Mouse (Mus musculus) bone marrow, adult 2 months (tissue): ENCODE data around the gene Rtn4rl2. TPM values are rescaled to one million over a fixed set of nuclear protein-coding genes. Genes with fewer than 3 reads are reported as not detected.

Source experiments
- H3K27ac ChIP-seq: fragments of 200-500 bp; 2 replicates; pipeline ENCODE4 v1.5.1; 2012; ENCODE audit warnings: low read depth, mild to moderate bottlenecking, control low read depth, inconsistent platforms, low read length; ENCODE audit not compliant: control insufficient read depth, poor library complexity, insufficient read depth
- H3K4me1 ChIP-seq: fragments of 200-500 bp; 2 replicates; pipeline ENCODE4 v1.6.1; 2011; ENCODE audit warnings: low read length; ENCODE audit not compliant: control insufficient read depth, insufficient read depth
- H3K4me3 ChIP-seq: fragments of 200-500 bp; replicated peaks from 2 replicates; pipeline ENCODE3; 2011; ENCODE audit warnings: mild to moderate bottlenecking, low read depth, low read length, control low read depth; ENCODE audit not compliant: control insufficient read depth
- CTCF ChIP-seq: fragments of 200-500 bp; IDR thresholded peaks from 2 replicates; pipeline ENCODE4 v1.5.1; 2011; ENCODE audit warnings: low read length, control low read depth; ENCODE audit not compliant: control insufficient read depth, insufficient read depth
- POLR2A ChIP-seq: fragments of 200-500 bp; IDR thresholded peaks from 2 replicates; pipeline ENCODE4 v1.6.1; 2011; ENCODE audit warnings: low read depth, mild to moderate bottlenecking, control low read depth, low read length, borderline replicate concordance; ENCODE audit not compliant: control insufficient read depth
- WGBS: fragments of 180-500 bp; shearing (Covaris S2); methylation state at CpG from one replicate; pipeline ENCODE4 v1.1.7; 2018; 5-methylcytosine and 5-hydroxymethylcytosine counted together
- polyA plus RNA-seq: library from polyadenylated mRNA; stranded (reverse); fragments of >200 nt; gene quantifications from 2 replicates; pipeline ENCODE4 v1.2.4, GENCODE M21; 2011; ENCODE audit warnings: low replicate concordance; ENCODE audit not compliant: missing spikeins, insufficient read depth, insufficient read length

Rtn4rl2 gene
- polyA plus RNA-seq, 1 experiment, result not detected

DNA sequence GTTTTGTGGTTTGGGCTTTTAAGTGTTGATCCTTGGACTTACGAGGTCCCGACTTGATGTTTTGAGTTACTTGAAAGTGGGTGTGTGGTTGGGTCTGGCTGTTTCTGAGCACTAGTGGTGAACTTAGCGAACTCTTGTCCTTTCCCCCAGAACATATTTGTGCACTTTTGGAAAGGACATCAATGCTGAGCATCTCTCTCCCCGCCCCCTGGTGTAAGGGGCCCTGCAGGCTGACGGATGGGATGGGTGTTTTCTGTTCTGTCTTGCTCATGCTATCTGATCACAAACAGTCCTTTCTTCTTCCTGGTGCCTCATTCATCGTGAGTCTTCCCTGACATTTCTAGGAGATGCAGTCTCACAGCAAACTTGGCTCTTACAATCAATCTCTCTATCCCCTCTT is 42.9 kb downstream of the Rtn4rl2 start:
- no peaks in the 10 kb centered on the region for H3K4me1 ChIP-seq
- peak overlapping the region; percentile 59 for H3K4me3 ChIP-seq
- TF ChIP-seq CTCF (no peak), POLR2A (no peak)
- WGBS, result 60% methylated on average over 6 of the region's 6 CpGs
- H3K27ac ChIP-seq, result no peak overlapping the region

DNA sequence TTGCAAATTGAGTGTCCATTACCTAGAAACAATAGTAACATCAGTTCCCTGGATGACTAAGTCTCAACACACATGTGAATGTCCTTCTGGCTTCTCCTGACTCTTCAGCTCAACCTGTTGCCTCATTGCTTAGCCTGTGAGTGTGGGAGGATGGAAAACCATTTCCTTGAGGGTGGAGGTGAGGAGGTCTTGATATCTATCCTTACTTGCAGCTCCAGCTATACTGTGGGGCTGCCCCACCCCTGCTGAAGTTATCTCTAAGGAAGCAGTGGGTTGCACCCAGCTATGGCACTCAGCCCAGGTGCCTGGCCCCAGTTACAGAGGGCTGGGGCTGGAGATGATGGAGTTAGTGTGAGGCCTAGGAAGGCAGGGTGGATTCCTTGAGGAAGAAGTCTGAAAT is 44.6 kb downstream of the Rtn4rl2 start:
- Histone ChIP-seq H3K27ac (peak overlapping the region; percentile 66), H3K4me1 (no peaks in the 10 kb centered on the region; the same call in 1 of the 2 replicates), H3K4me3 (peak overlapping the region; percentile 71)
- TF ChIP-seq POLR2A, result peak; percentile 68; the same call in 1 of the 2 replicates
- TF ChIP-seq CTCF, result no peak

DNA sequence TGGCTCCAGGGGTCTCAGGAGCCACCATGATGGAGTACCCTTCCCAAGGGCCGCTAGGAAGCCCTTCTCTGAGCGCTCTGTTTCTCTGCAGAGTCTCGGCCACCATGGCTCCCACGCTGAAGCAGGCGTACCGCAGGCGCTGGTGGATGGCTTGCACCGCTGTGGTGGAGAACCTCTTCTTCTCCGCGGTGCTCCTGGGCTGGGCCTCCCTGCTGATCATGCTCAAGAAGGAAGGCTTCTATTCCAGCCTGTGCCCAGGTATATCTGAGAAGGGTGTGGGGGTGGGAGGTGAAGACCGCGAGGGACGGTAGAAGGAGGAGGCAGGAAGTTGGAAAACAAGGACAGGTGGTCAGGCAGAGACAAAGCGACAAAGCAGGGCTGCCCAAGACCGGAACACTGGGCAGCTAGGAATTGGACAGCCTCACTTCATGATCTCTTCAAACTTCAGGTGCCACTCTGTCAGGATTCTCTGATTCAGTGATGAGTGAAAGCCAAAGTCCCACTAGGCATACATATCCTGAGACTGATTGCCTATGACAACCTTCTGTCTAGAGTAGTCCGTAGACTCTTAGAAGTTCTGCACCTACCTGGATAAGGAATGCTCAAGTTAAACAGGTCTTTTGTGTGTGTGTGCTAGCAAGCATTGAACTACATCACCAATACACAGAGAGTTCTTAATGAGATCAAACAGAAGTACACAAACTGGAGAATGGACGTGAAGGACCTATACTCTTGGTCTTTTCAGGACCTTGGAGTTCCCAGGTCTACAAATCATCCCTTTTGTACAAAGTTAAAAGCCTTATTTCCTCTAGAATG is 45.6 kb downstream of the Rtn4rl2 start:
- H3K4me1 ChIP-seq, result no peaks in the 10 kb centered on the region; the same call in 1 of the 2 replicates
- TF ChIP-seq POLR2A (no peak), CTCF (no peak)
- H3K27ac ChIP-seq, result peak overlapping the region; percentile 74
- 6% methylated on average over 17 of the region's 17 CpGs for WGBS
- peak overlapping the region; percentile 68 for H3K4me3 ChIP-seq

DNA sequence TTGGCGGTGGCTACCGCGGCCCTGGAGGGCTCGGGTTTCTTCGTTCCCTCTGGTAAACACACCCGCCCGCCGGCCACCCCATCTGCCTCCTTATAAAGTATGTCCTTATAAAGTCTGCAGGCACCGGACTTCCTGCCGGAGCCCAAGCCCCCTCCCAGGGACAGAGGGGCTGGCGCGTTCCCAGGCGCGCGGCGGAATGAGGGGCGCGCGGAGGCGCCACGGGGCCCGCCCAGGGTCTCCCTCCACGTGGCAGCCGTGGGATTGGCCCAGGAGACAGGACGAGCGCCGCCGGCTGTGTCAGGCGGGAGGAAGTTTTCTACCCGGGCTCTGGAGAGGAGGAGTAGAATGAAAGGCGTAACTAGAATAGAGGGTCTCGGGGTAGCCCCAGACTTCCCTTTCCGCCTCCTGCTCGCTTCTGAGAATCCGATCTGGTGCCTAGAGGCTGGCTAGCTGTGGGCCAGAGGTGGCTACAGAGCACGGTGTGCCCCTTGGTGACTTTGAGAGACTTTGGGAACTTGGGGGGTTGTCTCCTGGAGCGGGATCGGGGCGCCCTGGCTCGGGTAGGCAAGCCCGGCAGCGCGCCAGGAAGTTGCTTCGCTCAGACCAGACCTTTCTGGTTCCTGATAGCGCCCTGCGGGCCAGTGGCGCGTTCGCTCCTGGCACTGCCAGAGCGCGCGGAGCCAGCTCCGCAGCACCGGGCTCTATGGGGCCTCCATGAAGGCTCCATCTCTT is 46.3 kb downstream of the Rtn4rl2 start:
- no peaks in the 10 kb centered on the region; the same call in 1 of the 2 replicates for H3K4me1 ChIP-seq
- WGBS, result under 1% methylated on average over 54 of the region's 54 CpGs
- peak; percentile 86; the same call in 1 of the 2 replicates for TF ChIP-seq POLR2A
- TF ChIP-seq CTCF, result no peak
- H3K27ac ChIP-seq, result peak overlapping the region; percentile 74
- H3K4me3 ChIP-seq, result peak overlapping the region; percentile 68

DNA sequence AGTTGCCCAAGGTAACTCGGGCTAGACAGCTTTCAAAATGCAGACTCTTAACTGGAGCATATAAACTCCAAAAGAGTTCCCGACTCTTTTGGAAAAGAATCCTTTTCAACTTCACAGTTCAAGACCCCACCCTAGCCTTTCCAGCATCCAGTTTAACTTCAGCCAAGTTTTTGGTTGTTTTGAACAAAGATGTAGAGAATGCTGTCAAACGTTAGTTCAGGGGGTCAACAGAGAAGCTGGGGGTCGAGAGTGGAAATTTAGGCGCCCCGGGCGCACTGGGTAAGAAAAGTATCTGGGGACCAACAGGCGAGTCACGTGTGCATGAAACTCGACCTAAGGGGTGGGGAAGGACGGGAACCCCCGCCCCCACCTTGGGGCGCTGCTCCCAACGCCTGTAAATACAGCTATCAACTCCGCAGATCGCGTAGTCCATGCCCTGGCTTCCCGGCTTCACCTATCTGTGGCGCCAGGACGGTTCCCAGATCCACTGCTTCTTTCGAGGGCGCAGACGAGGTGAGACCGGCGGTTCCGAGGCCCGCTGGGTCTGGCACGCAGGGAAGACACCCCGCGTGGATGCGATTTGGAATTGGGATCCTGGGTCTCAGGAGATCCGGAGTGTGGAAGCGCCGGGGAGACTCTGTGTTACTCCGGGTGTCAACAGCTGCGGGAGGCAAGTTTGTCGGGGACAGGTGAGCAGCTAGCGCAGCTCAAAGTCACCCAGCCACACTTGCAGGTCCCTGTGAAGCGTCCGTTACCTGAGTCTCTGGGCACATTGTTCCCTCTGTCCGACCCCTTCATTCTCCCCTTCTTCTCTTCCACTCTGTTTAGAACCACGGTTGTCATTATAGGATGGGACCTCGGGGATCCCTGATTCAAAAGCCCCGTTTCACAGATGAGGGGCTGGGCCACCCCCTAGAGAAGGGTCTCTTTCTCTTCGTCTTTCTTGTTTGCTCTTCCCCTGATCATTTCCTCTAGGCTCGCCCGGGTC is 47.2 kb downstream of the Rtn4rl2 start:
- TF ChIP-seq POLR2A, result peak; percentile 86
- no peak for TF ChIP-seq CTCF
- peak overlapping the region; percentile 74 for H3K27ac ChIP-seq
- H3K4me3 ChIP-seq, result peak overlapping the region; percentile 68
- no peaks in the 10 kb centered on the region; the same call in 1 of the 2 replicates for H3K4me1 ChIP-seq
- under 1% methylated on average over 47 of the region's 47 CpGs for whole genome bisulfite sequencing

DNA sequence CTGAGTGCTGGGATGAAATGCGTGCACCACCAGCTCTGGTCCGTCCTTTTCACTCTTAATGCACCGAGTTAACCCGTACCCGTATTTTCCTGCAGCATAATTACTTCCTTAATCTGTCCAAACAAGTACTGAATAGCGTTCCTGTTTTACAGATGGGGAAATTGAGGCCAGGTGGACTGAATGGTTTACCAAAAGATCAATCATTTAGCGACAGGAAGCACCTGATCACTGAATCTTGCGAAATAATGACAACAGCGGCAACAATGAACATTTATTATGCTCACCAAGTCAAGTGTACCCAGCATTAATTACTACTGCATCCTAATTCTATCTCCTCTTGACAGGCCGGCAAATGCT is 47.9 kb downstream of the Rtn4rl2 start, which contains the start of gene Slc43a1:
Gene Slc43a1, plus strand, starts transcription at position 258 of the 357 bp plus-strand sequence.
- 15% methylated on average over 10 of the region's 10 CpGs for WGBS
- H3K27ac ChIP-seq, result peak within 1 kb of the TSS; percentile 74
- H3K4me1 ChIP-seq, result no peaks in the 10 kb centered on the region; the same call in 1 of the 2 replicates
- H3K4me3 ChIP-seq, result peak within 1 kb of the TSS; percentile 68
- TF ChIP-seq CTCF (no peak), POLR2A (no peak)

DNA sequence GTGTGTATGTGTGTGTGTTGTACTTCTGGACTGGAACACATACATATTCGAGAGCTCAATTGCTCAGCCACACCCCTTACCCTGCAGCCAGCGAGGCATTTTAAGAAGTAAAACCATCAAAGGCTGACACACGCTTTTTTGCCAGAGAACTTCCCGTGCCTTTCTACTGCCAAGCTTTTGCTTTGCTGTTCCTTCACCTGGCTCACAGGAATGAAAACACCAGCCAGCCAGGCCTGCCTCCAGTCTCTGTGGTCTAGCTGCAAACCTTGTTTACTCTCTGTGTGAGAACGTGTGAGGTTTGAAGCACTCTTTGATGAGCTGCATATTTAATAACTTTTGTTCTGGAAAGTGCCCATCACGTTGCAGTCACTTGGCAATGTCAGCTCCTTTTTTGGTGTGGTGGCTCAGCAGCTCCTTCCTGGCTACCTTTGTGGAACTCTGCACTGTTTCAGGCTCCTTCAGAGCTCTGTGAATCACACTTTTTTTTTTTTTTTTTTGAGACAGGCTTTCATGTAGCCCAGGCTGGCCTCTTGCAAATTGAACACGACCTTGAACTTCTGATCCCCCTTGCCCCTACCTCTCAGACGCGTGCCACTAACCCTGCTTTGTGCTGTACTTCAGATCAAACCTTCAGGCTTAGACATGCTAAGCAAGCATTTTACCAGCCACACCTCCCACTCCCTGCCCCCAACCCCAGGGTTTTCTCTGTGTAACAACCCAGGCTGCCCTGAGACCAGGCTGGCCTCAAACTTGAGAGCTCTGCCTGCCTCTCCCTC is 48.5 kb downstream of the Rtn4rl2 start:
- Histone ChIP-seq H3K27ac (no peak overlapping the region), H3K4me1 (no peaks in the 10 kb centered on the region; the same call in 1 of the 2 replicates), H3K4me3 (peak overlapping the region; percentile 19)
- WGBS, result 23% methylated on average over 9 of the region's 9 CpGs
- TF ChIP-seq CTCF, result no peak
- no peak for TF ChIP-seq POLR2A
